Mouse (Mus musculus) left cerebral cortex, adult 9 months (tissue): ENCODE data around the gene Btnl9.
"Not testable (repeated sequence)": the region's sequence is repeated elsewhere in the genome, so short reads cannot be mapped to it uniquely, and the experiment has no call there.

Experiments used
- DNase-seq, 2 experiments: peaks; one replicate each; pipeline ENCODE4 v3.0.0; 2022; ENCODE audit warnings: low spot score in 2 of 2

The Btnl9 gene

GRCm38 (mm10) chr11:49186955-49187488 is at the start of gene Btnl9:
TSS of gene Btnl9 (minus strand) at chr11:49187159.
- no peak for DNase-seq

DNA sequence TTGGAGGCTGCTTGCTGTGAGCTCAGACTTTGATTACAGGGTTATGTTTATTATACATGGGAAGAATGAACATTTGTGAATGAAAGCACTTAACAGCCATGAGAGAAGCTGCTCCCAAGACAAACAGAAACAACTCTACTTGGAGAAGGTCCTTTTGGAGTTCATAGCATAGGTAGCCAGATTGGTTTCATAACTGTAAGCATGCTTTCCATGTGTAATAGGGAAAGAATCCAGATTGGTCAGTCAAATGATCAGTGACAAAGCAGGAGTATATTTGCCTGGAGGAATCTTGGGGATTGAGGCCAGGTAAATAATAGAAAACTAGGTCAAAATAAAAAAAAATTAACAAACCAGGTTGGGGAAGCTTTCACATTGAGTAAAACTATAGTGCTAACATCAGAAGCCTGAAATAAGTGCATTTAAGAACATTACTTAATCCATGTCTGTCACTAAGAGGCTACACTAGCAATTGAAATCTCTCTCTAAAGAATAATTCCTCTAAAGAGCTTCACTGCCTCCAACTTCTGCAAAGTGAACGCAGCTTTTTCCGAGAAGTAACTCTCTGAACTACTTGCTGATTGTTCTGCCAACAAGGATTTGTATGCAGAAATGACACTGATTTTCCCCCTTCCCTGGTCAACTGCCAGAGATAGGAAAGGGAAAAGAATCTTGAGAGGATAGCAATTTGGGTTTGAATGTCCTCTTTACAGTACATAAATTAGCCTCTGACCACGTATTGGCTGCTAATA is 48.7 kb upstream of the Btnl9 start:
- DNase-seq, result no peak

DNA sequence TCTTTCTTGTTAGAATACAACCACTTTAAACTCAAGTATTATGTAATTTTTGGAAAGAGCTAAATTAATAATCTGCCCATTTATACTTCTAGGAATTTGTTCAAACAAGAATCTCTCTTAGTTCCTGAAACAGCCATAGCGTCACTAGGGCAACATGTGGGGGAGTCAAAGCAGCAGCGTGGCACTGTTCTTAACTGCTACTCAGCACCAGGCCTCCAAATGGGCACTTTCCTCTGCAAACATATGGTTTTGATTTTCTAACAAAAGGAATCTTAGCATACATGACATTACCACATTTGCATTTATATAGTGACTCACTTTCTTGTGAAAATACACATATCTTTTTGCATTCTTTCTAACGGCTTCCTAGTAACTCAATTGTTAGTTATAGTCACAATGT is 45.8 kb upstream of the Btnl9 start:
- no peak for DNase-seq

DNA sequence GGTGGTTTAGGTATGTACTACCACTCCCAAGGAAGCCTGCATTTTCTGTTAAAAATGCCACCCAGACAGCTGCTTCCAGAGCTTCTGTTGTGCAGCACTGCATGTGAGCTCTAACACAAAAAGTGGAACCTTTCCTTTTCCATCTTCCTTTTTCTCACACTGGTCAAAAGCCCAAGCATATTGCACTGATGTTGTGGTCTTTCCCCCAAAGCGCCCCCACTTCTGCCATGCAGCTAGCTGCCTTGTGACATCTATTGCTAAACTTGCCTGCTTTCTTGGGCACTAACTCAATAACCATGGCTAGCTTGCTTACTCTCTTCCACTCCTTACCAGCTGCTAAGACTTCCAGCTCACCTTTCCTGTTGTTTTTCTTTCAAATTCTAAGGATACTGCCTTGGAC is 37.5 kb upstream of the Btnl9 start:
- DNase-seq, result no peak

DNA sequence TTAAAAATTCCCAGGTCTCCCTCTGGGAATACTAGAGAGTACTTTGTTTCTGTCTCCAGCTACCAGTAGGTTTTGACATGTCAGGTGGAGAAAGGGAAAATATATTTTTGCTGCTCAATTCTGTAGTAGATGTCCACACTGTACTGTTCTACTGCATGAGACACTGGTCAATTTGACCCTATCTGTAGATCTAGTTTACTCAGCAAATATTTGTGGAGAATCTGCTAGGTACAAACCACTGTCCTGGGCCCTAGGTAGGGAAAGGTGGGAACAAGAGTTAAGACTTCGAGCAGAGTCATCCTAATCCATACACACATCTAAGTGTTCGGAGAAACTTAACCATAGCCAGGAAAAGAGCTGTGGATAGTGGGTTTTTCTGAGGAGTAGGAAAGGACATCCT is 32.3 kb upstream of the Btnl9 start:
- DNase-seq, result no peak

GRCm38 (mm10) chr11:49213505-49213904 is 26.5 kb upstream of the Btnl9 start:
- DNase-seq, result no peak

- DNase-seq, result no peak
Measured at GRCm38 (mm10) chr11:49212577-49212976, 25.6 kb upstream of the Btnl9 start.

GRCm38 (mm10) chr11:49207495-49207894 is 20.5 kb upstream of the Btnl9 start:
- no peak for DNase-seq

- DNase-seq, result no peak
Measured at GRCm38 (mm10) chr11:49205080-49205590, 18.2 kb upstream of the Btnl9 start.

DNA sequence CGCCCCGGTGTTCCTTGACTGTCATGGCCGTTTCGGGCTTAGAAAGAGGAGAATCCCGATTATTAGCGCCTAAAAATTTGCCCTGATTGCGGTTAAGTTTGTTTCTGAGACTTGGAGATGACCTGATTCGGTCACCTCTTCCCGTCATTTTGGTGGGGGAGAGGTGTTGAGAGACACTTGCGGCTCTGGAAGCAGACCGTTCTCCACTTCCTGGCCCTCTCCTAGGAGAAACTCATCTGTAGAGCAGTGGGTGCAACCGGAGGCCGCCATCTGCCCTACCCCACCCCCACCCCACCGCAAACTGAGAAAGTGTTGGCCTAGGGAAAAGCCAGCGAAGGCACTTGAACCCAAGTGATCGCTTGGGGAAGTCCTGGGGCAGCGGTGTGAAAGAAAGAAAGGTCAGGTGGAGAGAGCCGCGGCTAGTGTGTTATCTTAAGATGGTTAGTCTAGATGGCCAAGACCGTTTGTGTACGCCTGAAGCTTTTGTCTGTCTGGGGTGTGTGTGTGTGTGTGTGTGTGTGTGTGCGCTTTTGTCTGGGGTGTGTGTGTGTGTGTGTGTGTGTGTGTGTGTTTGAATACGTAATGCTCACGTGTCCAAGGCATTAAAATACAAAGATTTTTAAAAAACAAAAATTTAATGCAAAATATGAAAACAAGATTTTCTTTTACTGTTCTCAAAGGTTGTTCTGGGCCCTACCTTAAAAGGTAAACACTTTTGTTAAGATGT is 17.0 kb upstream of the Btnl9 start:
- DNase-seq, result no peak

- peak; percentile 83 to 92 for DNase-seq
Measured at GRCm38 (mm10) chr11:49203129-49203768, 16.3 kb upstream of the Btnl9 start, which contains the start of gene Zfp62. TSS of gene Zfp62 (plus strand) at chr11:49203292.

DNA sequence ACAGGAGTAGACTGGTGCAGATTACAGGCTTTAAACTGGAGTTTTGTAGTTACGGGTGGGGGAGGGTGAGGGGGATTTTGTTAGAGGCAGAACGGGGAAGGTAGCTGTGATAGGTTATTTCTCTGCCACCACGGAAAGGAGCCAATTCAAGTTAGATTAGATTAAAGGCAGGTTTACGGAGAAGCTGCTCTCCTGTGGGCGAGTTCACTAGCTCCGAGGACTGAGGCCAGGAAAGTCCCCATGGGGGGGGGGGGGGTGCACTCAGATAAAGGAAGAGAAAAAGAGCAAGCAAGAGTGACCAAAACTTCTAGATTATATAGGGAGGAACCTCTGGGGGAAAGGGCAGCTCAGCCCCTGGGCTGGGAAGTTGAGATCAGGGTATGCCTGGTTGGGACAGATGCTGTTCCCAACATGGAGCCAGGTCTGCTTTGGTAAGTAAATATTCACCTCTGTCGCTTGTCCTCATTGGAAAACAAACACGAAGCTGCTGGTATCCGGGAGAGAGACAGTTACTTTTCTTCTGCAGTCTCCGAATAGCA is 15.6 kb upstream of the Btnl9 start:
- DNase-seq, result peak in 1 of 2 experiments; percentile 11

DNA sequence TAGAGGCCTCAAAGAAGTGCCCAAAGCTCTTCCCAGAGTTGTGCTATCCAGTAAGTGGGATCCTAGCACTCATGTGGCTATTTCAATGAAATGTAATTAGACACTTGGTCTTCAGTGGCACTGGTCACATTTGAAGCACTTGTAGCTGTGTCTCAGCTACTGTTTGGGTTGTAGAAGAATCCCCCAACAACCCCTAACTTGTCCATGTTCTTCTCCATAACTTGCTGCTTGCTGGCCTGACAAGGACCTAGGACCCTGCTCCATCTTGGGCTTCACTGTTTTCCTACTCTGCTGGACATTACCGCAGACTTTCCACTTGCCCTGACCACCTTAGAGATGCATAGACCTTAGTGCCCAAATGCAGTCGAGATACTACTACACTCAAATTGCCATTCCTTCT is 15.1 kb upstream of the Btnl9 start:
- DNase-seq, result no peak

DNA sequence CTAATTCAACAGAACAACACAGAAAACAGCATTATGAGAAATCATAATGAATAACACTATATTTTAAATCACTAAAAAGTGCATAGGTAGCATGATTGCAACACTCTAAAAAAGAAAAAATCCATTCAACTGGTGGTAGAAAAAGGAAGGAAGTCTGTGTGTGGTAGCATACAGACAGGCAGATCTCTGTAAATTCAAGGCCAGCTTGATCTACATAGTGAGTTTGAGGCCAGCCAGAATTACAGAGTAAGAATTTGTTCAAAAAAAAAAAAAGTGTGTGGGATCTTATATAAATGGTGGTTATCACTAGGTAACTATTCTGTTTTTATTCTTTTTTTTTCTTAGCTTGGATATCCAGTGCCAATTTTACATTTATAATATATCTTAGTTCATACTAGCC is 14.2 kb upstream of the Btnl9 start:
- no peak for DNase-seq

DNA sequence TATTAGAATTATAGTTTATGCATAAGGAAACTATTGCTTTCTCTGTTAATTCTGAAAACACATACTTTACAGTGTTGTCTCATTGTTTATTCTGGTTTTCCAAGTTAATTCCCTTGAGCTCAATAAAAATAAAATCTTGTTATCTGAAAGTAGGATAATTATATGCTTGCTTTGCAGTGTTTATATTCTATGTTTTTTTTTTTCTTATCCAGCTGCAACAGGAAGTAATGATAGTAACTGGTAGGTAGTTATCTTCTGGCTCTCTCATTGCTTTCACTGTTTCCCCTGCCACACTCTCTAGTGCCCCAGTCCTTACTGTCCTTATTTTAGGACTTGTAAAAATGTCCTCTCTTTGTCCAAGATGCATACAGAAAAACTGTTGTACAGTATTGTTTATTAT is 13.7 kb upstream of the Btnl9 start:
- DNase-seq, result no peak

GRCm38 (mm10) chr11:49195819-49196322 is 8.9 kb upstream of the Btnl9 start:
- DNase-seq, result no peak

GRCm38 (mm10) chr11:49194771-49195170 is 7.8 kb upstream of the Btnl9 start:
- DNase-seq, result not testable (repeated sequence)

GRCm38 (mm10) chr11:49191083-49191482 is 4.1 kb upstream of the Btnl9 start:
- DNase-seq, result no peak

DNA sequence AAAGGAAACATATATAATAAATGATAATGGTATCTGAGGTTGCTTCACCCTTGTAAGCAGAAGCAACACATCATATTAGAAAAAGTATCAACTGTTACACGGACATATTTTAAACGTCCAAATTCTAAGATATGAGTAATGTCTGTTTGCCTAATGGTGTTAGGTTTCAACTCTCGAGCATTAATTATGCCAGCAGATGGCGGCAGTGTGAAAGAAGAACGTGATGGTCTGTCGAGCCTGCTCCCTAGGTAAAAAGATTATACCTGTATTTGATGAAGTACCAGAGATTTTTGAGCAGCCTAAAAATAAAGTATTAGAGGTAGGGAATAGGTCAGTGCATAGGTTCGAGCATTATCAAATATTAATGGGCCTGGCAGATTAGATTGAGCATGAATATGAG is 2.8 kb upstream of the Btnl9 start:
- peak in 1 of 2 experiments; percentile 69 for DNase-seq

- no peak for DNase-seq
Measured at GRCm38 (mm10) chr11:49187701-49188100, 742 bp upstream of the Btnl9 start.

GRCm38 (mm10) chr11:49186452-49186851 is 507 bp downstream of the Btnl9 start:
- DNase-seq, result no peak

DNA sequence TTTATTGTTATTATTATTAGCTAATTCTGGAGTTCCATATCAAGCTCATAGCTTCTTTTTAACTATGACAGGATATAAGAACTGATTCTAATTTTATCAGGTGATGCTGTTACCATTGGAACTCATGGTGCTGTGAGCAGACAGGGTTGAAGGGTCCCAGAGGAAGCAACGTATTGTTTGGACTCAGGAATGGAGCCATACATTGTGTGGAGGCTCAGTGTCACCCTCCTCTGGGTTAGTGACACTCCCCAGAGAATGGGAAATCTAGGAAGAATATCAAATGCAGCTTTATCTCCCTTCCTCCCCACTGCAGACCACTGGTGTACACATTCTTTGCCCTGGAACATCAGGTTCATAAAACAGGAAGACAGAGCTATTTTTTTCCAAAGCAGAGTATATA is 3.8 kb downstream of the Btnl9 start:
- DNase-seq, result no peak
